Mouse (Mus musculus) cerebellum, adult 2 months (tissue): ENCODE measurements at regions not wholly inside any gene's neighbourhood (a gene's known extent, or its start where the extent isn't known, plus 50 kb on each side); places are given as distances from the start of the nearest gene placed in this dataset.

Experiments used
- DNase-seq, 2 experiments: peaks; one replicate each; pipeline ENCODE4 v3.0.0; 2021
- H3K27ac ChIP-seq: fragments of 200-500 bp; 2 replicates; pipeline ENCODE4 v1.5.1; 2012; ENCODE audit warnings: low read length, control low read depth, inconsistent platforms; ENCODE audit not compliant: insufficient read depth
- H3K27me3 ChIP-seq: fragments of 200-500 bp; 2 replicates; pipeline ENCODE4 v1.6.1; 2012; ENCODE audit warnings: inconsistent platforms, mild to moderate bottlenecking, low read length, moderate library complexity; ENCODE audit not compliant: control insufficient read depth, insufficient read depth
- H3K4me1 ChIP-seq: fragments of 200-500 bp; 2 replicates; pipeline ENCODE4 v1.6.1; 2011; ENCODE audit warnings: low read length; ENCODE audit not compliant: control insufficient read depth, insufficient read depth
- H3K4me3 ChIP-seq: fragments of 200-500 bp; replicated peaks from 2 replicates; pipeline ENCODE3; 2011; ENCODE audit warnings: mild to moderate bottlenecking, low read depth, low read length, control low read depth; ENCODE audit not compliant: insufficient read depth
- CTCF ChIP-seq: fragments of 200-500 bp; IDR thresholded peaks from 2 replicates; pipeline ENCODE4 v1.5.1; 2011; ENCODE audit warnings: low read depth, mild to moderate bottlenecking, control low read depth, low read length, moderate library complexity, borderline replicate concordance; ENCODE audit not compliant: insufficient read depth
- POLR2A ChIP-seq: fragments of 200-500 bp; IDR thresholded peaks from 2 replicates; pipeline ENCODE4 v1.6.1; 2011; ENCODE audit warnings: low read length, control low read depth, borderline replicate concordance; ENCODE audit not compliant: insufficient read depth
- WGBS: fragments of 180-500 bp; shearing (Covaris S2); methylation state at CpG from one replicate; pipeline ENCODE4 v1.1.7; 2018; 5-methylcytosine and 5-hydroxymethylcytosine counted together

DNA sequence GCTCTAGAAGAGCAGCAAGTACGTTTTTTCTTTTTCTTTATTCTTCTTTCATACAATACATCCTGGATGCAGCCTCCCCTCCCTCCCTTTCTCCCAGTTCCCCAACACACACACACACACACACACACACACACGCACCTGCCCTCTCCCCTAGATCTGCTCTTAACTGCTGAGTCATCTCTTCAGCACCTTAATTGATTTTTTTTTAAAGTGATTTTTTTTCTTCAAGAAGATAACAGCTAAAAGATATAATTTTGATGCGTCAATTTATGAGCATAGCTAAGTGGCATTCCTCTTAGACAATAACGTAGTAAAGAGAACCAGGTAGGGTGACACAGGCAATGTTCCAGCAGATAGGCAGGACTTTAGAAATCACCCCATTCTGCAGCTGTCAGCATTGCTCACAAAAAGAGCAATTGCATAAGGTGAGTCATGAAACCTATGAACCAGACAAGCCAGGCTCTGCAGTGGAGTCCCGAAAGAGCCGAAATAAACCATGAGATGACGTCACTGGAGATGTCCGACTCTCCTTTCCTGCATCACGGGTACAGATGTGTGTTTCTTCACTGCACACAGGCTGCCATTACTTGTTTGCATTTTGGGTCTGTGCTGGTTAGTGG, 63.9 kb upstream of the Tnrc6a start:
- H3K27ac ChIP-seq, result no peak overlapping the region
- no peak overlapping the region for H3K4me3 ChIP-seq
- no peaks in the 10 kb centered on the region for H3K4me1 ChIP-seq
- no peak for DNase-seq
- no peaks in the 10 kb centered on the region for H3K27me3 ChIP-seq
- 87% methylated on average over 9 of the region's 9 CpGs for WGBS
- TF ChIP-seq POLR2A, result no peak
- no peak for TF ChIP-seq CTCF

DNA sequence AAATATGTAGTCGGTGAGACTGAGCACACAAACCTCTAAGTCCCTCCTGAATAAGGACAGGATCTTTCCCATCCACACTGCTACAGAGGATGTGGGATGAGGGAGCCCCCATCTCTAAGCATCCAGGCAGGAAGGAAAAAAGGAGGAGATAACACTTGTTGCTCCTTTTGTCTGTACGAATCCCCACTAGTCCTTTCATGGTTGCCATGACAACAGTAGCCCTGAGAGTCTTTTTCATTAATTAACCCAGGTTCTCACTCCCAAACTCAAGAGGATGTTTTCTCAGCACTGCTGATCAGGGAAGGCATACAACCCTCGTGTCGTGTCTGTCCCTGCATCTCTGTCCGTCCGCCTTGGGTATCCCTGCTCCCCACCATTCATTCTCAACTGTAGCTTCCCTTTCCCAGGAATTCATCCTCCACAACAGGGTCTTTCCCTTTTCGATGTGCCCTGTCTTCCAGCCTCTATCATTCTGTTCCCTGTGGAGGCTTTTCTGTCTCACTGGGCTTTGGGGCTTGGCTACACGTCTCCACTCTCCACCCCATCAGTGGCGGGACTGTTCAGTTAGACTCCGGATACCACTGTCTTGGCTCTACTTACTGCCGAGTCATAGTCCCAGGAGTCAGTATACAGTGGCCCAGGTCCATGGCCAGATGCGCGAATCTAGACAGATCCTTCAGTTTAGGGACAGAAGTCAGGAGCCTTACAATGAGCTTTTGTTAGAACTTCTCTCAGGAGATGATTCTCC, 60.2 kb upstream of the Tnrc6a start:
- H3K27ac ChIP-seq, result no peak overlapping the region

DNA sequence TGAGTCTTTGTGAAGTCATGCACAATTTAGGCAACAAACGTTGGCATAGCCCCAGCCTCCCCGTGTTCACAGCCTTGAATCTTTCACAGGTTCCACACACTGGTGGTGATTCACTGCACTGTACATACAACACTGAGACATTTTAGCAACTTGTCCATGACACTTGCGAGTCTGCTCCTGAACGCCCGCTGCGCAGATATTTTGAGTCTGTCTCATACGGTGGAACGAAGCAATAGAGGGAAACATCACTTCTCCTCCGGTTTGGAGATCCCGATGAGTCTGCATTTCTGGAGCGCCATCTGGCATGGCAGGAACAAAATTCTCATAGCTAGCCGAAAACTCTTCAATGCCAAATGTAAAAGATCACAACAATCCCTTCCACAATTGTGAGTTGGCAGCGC, 57.7 kb upstream of the Tnrc6a start:
- Histone ChIP-seq H3K4me3 (peak overlapping the region; percentile 45), H3K27ac (no peak overlapping the region), H3K27me3 (no peaks in the 10 kb centered on the region), H3K4me1 (peaks cover 11% of the 10 kb centered on the region; the same call in 1 of the 2 replicates)
- TF ChIP-seq CTCF (no peak), POLR2A (no peak)
- WGBS, result 3% methylated on average over 13 of the region's 13 CpGs
- DNase-seq, result peak; percentile 79 to 85

More for the DNA sequence above, 60.2 kb upstream of the Tnrc6a start:
- no peak overlapping the region for H3K4me3 ChIP-seq
- DNase-seq, result no peak
- no peaks in the 10 kb centered on the region for H3K27me3 ChIP-seq
- no peak for TF ChIP-seq POLR2A
- TF ChIP-seq CTCF, result no peak
- 60% methylated on average over 13 of the region's 13 CpGs for WGBS
- H3K4me1 ChIP-seq, result peaks cover 11% of the 10 kb centered on the region; the same call in 1 of the 2 replicates

DNA sequence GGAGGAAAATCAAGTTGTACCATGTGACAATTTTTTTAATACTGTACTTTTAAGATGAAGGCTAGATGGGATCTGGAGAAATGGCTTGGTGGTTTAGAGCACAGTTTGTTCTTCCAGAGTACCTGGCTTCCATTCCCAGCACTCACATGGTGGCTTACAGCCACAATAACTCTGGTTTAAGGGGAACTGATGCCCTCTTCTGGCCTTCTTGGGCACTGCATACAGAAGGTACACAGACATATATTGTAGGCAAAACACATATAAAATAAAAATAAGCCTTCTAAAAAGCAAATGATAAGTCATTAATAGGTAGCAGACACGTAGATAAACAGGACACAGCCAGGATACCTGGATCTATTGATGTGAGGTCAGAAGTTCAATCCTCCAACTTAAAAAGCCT, 56.3 kb upstream of the Tnrc6a start:
- TF ChIP-seq POLR2A, result no peak
- H3K27ac ChIP-seq, result no peak overlapping the region
- no peaks in the 10 kb centered on the region for H3K27me3 ChIP-seq
- H3K4me1 ChIP-seq, result peaks cover 11% of the 10 kb centered on the region; the same call in 1 of the 2 replicates
- no peak for DNase-seq
- 100% methylated on average over 1 of the region's 1 CpGs for WGBS
- H3K4me3 ChIP-seq, result no peak overlapping the region

DNA sequence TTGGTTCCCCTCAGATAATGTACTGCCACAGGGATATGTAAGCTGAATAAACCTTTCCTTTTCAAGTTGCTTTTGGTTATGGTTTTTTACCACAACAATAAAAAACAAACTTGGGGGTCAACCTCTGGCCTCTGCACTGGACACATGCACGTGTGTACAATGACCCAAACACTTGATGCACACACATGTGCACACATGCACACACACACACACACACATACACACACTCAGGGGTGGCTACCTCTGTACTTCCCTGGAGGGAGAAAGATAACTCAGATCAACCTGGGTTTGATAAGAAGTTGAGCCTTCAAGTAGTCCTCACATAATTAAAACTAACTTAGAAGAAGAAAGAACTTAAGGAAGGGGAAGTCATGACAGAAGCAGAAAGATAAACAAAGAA, 55.4 kb upstream of the Tnrc6a start:
- 83% methylated on average over 1 of the region's 1 CpGs for WGBS
- Histone ChIP-seq H3K27ac (no peak overlapping the region), H3K4me3 (no peak overlapping the region), H3K27me3 (no peaks in the 10 kb centered on the region), H3K4me1 (peaks cover 11% of the 10 kb centered on the region; the same call in 1 of the 2 replicates)
- no peak for DNase-seq
- no peak for TF ChIP-seq POLR2A
- TF ChIP-seq CTCF, result no peak

DNA sequence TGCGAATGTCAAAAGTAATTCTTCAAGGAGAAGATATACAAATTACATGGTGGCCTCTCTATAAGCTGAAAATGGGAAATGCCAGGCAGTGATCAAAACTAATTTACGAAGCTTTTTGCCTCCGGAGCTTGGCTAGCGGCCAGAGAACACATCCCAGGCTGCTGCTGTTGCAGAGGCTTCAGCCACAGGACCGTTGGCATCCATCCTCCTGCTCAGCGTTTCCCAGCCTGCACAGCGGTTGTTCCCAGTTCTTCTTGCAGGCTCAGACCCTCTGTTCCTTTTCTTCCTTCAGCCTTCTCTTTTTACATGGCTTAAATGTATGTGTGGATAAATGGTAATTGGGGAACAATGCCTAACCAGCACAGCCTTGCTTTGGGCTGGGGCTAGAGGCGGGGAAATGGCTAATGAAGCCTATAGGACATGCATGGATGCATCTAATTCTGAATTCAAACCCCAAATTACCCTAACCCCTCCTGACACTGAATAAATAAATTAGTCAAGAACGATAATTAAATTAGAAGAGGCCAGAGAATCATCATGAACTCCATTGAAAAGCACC, 54.9 kb upstream of the Tnrc6a start:
- H3K27ac ChIP-seq, result no peak overlapping the region
- DNase-seq, result peak; percentile 23 to 24
- peaks cover 11% of the 10 kb centered on the region; the same call in 1 of the 2 replicates for H3K4me1 ChIP-seq
- TF ChIP-seq POLR2A, result no peak
- no peak for TF ChIP-seq CTCF
- no peak overlapping the region for H3K4me3 ChIP-seq
- no peaks in the 10 kb centered on the region for H3K27me3 ChIP-seq
- 41% methylated on average over 9 of the region's 9 CpGs for WGBS

DNA sequence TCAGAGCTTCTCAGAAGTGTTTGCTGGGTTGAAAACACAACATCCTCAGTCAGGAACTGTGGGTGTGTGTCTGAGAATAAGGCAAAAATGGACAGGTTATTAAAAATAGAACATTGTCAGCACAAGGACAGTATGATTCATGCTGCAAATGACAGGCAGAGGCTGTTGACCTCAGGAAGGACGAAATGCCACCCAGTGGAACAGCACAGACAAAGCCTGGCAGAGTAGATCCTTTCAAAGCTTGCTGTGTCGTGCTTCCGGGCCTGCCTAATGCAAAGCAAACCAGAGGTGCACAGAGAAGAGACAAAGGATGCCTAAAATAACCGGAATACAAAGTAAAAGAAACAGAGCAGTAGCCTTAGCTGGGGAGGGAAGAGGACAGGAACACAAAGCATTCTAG, 54.4 kb upstream of the Tnrc6a start:
- TF ChIP-seq CTCF (no peak), POLR2A (no peak)
- 56% methylated on average over 4 of the region's 4 CpGs for WGBS
- no peaks in the 10 kb centered on the region for H3K27me3 ChIP-seq

DNA sequence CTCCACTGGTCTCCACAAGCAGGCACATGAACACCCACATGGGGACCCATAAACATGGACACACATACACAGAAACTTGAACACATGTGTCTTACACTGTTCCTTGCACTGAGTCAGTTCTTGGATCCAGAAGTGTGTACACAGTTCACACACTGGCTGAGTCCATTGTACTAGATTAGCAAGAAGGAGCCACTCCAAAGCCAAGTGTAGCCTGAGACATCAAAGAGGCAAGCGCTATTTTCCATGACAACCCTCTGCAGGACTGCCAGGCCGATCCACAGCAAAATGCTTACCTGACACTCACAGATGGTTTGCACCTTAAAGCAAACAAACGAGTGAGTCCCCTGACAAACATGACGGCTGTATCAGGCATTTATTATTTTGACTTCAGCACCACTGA, 52.8 kb upstream of the Tnrc6a start:
- TF ChIP-seq POLR2A (no peak), CTCF (no peak)
- no peaks in the 10 kb centered on the region for H3K27me3 ChIP-seq
- WGBS, result 66% methylated on average over 4 of the region's 4 CpGs
- H3K27ac ChIP-seq, result no peak overlapping the region
- H3K4me1 ChIP-seq, result peaks cover 7% of the 10 kb centered on the region; the same call in 1 of the 2 replicates
- DNase-seq, result no peak
- no peak overlapping the region for H3K4me3 ChIP-seq

More for the DNA sequence above, 54.4 kb upstream of the Tnrc6a start:
- DNase-seq, result no peak
- H3K4me1 ChIP-seq, result peaks cover 11% of the 10 kb centered on the region; the same call in 1 of the 2 replicates
- H3K27ac ChIP-seq, result no peak overlapping the region
- H3K4me3 ChIP-seq, result no peak overlapping the region
